Mouse (Mus musculus) embryonic facial prominence, embryonic 10.5 days (tissue): ENCODE measurements at regions not wholly inside any gene's neighbourhood (a gene's known extent, or its start where the extent isn't known, plus 50 kb on each side); places are given as distances from the start of the nearest gene placed in this dataset.

Experiments
- DNase-seq: peaks from one replicate; pipeline ENCODE4 v3.0.0-alpha.2; 2017; ENCODE audit warnings: low spot score
- H3K27ac ChIP-seq: fragments of 300-500 bp; sonication (generic); replicated peaks from 2 replicates; pipeline ENCODE4 v1.5.1; 2016; ENCODE audit warnings: mild to moderate bottlenecking
- H3K27me3 ChIP-seq: fragments of 300-500 bp; sonication (generic); replicated peaks from 2 replicates; pipeline ENCODE4 v1.6.1; 2016; ENCODE audit warnings: low read depth, mild to moderate bottlenecking; ENCODE audit not compliant: poor library complexity, severe bottlenecking
- H3K36me3 ChIP-seq: fragments of 300-500 bp; sonication (generic); replicated peaks from 2 replicates; pipeline ENCODE4 v1.6.1; 2016; ENCODE audit warnings: mild to moderate bottlenecking, moderate library complexity
- H3K4me1 ChIP-seq: fragments of 300-500 bp; sonication (generic); 2 replicates; pipeline ENCODE4 v1.6.1; 2016
- H3K4me3 ChIP-seq: fragments of 300-500 bp; sonication (generic); 2 replicates; pipeline ENCODE4 v1.5.1; 2016; ENCODE audit warnings: mild to moderate bottlenecking, moderate library complexity
- H3K9me3 ChIP-seq: fragments of 300-500 bp; sonication (generic); 2 replicates; pipeline ENCODE4 v1.6.1; 2016; ENCODE audit warnings: mild to moderate bottlenecking
- WGBS: fragments of 180-500 bp; shearing (Covaris S2); methylation state at CpG from one replicate; pipeline ENCODE4 v1.1.7; 2016; 5-methylcytosine and 5-hydroxymethylcytosine counted together

GRCm38 (mm10) chr4:150800774-150801173 is 52.9 kb upstream of the Errfi1 start:
- H3K4me3 ChIP-seq, result no peak overlapping the region
- 88% methylated on average over 8 of the region's 8 CpGs for WGBS
- H3K36me3 ChIP-seq, result no peaks in the 10 kb centered on the region
- DNase-seq, result no peak
- no peak overlapping the region for H3K27ac ChIP-seq
- 0 out of 2 replicates have a peak, but pooled peaks cover 2% of the 10 kb centered on the region for H3K27me3 ChIP-seq
- no peaks in the 10 kb centered on the region for H3K9me3 ChIP-seq
- peaks cover 39% of the 10 kb centered on the region for H3K4me1 ChIP-seq

DNA sequence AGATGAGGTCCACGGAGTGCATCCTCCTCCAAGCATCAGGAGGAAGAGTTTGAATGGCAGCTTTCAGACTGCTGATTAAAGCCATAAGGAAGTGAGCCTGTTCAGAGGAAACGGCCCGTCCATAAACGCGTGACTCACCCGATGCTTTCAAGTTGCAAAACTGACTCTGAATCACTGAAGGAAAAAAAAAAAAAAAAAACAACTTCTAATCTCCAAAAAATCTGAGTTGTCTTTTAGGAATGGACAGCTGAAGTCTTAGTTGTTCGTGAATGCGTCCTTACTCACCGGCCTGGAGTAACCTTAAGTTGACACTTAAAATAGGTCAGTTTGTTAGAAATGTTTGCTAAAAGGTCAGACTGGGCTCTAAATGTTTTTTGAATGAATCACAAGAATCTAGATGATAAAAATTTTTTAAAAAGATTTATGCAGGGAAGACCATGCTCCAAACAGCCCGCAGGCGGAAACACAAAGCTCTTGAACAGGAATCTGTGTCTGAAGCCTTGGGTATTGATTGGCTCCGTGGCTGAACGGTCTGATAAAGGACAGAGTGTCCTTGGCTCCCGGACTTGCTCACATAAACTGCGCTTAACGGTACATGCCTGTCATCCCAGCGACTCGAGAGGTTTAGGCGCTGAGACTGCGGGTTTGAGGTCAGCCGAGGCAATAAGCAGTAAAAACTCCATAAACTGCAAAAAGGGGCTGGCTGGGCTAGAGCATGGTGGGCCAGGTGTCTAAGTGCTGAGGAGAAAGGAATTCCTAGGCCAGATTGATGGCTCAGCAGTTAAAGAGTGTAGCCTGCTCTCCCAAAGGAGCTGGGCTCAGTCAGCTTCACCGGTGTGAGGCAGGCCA is 53.9 kb upstream of the Errfi1 start:
- WGBS, result 52% methylated on average over 22 of the region's 22 CpGs
- no peaks in the 10 kb centered on the region for H3K36me3 ChIP-seq
- no peak for DNase-seq
- no peak overlapping the region for H3K4me3 ChIP-seq
- 0 out of 2 replicates have a peak, but pooled peaks cover 5% of the 10 kb centered on the region for H3K27me3 ChIP-seq
- peak overlapping the region; percentile 52 for H3K27ac ChIP-seq
- H3K4me1 ChIP-seq, result peaks cover 44% of the 10 kb centered on the region
- H3K9me3 ChIP-seq, result no peaks in the 10 kb centered on the region

GRCm38 (mm10) chr4:150798783-150799530 is 54.8 kb upstream of the Errfi1 start:
- Histone ChIP-seq H3K27ac (peak overlapping the region; percentile 16; the same call in 1 of the 2 replicates), H3K9me3 (no peaks in the 10 kb centered on the region), H3K4me3 (no peak overlapping the region), H3K4me1 (peaks cover 46% of the 10 kb centered on the region), H3K27me3 (0 out of 2 replicates have a peak, but pooled peaks cover 5% of the 10 kb centered on the region), H3K36me3 (no peaks in the 10 kb centered on the region)
- 42% methylated on average over 13 of the region's 13 CpGs for WGBS
- DNase-seq, result no peak

DNA sequence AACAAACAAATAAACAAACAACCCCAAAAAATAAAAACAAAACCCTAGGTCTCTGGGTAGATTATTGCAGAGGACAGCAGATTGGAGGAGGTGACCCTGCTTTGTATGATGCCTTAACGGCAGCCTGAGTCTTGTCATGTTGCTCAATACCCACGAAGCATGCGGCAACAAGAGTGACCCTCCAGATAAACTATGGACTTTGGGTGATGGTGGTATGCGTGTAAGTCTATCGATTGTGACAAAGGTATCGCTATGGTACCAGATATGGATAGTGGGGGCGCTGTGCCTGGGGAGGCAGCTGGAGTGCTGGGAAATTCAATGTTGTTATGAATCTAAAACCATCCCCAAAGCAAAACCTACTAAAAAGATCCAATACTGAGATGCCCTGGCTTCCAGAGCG is 55.4 kb upstream of the Errfi1 start:
- Histone ChIP-seq H3K36me3 (no peaks in the 10 kb centered on the region), H3K27ac (no peak overlapping the region), H3K4me3 (no peak overlapping the region), H3K9me3 (no peaks in the 10 kb centered on the region), H3K4me1 (peaks cover 53% of the 10 kb centered on the region), H3K27me3 (0 out of 2 replicates have a peak, but pooled peaks cover 5% of the 10 kb centered on the region)
- 93% methylated on average over 8 of the region's 8 CpGs for WGBS
- DNase-seq, result no peak

DNA sequence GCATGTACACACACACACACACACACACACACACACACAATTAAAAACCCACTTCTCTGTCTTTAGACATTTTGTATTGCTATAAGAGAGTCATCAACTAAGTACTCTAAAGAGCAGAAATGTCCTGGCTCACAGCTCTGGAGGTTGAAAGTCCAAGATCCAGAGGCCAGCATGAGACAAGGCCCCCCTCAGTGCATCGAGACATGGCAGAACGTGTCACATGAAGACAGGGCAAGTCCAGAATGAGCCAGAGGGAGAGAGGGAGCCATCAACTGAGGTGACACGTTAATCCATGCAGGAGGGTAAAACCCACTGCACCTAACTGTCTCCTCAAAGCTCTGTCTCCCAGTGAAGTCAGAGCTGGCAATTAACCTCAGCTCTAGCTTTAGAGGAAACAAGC is 56.7 kb upstream of the Errfi1 start:
- Histone ChIP-seq H3K4me1 (peaks cover 65% of the 10 kb centered on the region), H3K27me3 (0 out of 2 replicates have a peak, but pooled peaks cover 5% of the 10 kb centered on the region), H3K27ac (no peak overlapping the region), H3K9me3 (no peaks in the 10 kb centered on the region), H3K4me3 (no peak overlapping the region), H3K36me3 (no peaks in the 10 kb centered on the region)
- 90% methylated on average over 3 of the region's 3 CpGs for WGBS
- no peak for DNase-seq

- Histone ChIP-seq H3K36me3 (no peaks in the 10 kb centered on the region), H3K27ac (peak overlapping the region; percentile 20; the same call in 1 of the 2 replicates), H3K4me1 (peaks cover 67% of the 10 kb centered on the region), H3K27me3 (0 out of 2 replicates have a peak, but pooled peaks cover 5% of the 10 kb centered on the region), H3K9me3 (no peaks in the 10 kb centered on the region), H3K4me3 (no peak overlapping the region)
- WGBS, result 37% methylated on average over 5 of the region's 5 CpGs
- DNase-seq, result no peak
Observed at GRCm38 (mm10) chr4:150794878-150795277, 58.8 kb upstream of the Errfi1 start.

DNA sequence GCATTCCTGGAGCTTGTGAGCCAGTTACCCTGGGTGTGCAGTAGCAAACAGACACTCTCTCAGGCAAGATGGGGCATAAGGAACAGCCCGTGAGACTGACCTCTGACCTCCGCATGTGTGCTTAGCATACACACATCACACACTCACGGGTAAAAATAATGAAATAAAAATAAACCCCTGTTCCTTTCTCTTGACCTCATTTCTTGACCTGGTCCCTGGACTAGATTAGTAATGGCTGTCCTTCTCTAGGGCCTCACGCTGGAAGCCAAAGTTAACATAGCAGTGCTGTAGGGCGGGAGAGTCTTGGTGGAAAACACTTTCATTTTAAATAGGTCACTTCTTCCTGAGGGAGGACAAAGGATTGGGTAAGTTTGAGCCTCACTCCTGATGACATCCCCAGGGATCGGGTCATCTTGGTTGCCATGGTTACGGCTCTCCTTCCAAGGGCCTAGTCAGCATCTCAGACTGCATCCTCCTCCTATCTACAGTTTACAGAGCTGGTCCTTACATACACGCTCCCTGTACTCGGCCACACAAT is 59.4 kb upstream of the Errfi1 start:
- Histone ChIP-seq H3K9me3 (no peaks in the 10 kb centered on the region), H3K36me3 (no peaks in the 10 kb centered on the region), H3K27ac (peak overlapping the region; percentile 20; the same call in 1 of the 2 replicates), H3K4me3 (no peak overlapping the region), H3K4me1 (peaks cover 62% of the 10 kb centered on the region), H3K27me3 (0 out of 2 replicates have a peak, but pooled peaks cover 5% of the 10 kb centered on the region)
- peak; percentile 70 for DNase-seq
- WGBS, result 29% methylated on average over 9 of the region's 9 CpGs

DNA sequence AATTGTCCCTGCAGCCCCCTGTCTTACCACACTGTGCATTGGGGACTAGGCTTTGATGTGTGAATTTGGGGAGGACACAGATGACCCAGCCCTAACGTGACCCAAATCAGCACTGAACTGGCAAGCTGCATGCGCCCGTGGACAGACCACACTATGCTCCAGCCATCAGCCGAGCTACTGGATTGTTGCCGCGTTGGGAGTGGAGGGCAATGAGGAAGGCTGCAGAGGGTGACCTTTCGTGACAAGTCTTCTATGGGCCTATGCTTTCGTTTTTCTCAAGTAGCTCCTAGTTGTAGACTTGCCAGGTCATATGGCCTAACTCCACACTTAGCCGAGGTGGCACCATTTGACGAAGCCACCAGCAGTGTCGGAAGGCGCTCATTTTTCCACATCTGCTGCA is 60.6 kb upstream of the Errfi1 start:
- 82% methylated on average over 12 of the region's 12 CpGs for WGBS
- 0 out of 2 replicates have a peak, but pooled peaks cover 5% of the 10 kb centered on the region for H3K27me3 ChIP-seq

DNA sequence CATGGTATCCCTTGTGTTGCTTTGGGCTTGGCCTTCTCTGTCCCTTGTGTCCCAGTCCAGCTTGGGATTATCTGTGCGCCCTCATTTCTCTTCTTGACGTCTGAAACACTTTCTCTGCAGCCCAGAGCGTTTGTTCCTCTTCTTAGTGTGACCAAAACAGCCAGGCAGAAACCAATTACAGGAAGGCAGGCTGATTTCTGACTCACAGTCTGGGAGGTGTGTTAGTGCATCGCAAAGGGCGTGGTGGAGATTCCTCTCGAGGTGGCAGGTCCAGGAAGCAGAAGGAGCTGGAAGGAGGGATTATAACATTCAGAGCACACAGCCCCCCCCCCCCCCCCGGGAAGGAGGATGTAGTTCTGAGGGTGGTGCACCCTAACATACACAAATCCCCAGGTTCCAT is 64.6 kb upstream of the Errfi1 start:
- peaks cover 58% of the 10 kb centered on the region for H3K4me1 ChIP-seq
- WGBS, result 75% methylated on average over 7 of the region's 7 CpGs
- H3K27ac ChIP-seq, result no peak overlapping the region
- no peaks in the 10 kb centered on the region for H3K27me3 ChIP-seq
- no peak for DNase-seq
- no peaks in the 10 kb centered on the region for H3K9me3 ChIP-seq
- H3K4me3 ChIP-seq, result no peak overlapping the region
- H3K36me3 ChIP-seq, result no peaks in the 10 kb centered on the region

More for the DNA sequence above, 60.6 kb upstream of the Errfi1 start:
- no peaks in the 10 kb centered on the region for H3K9me3 ChIP-seq
- H3K27ac ChIP-seq, result peak overlapping the region; percentile 44; the same call in 1 of the 2 replicates
- peaks cover 57% of the 10 kb centered on the region for H3K4me1 ChIP-seq
- DNase-seq, result no peak
- no peaks in the 10 kb centered on the region for H3K36me3 ChIP-seq
- no peak overlapping the region for H3K4me3 ChIP-seq

GRCm38 (mm10) chr4:150787113-150787512 is 66.6 kb upstream of the Errfi1 start:
- Histone ChIP-seq H3K9me3 (no peaks in the 10 kb centered on the region), H3K4me3 (no peak overlapping the region), H3K4me1 (peaks cover 48% of the 10 kb centered on the region), H3K27ac (peak overlapping the region; percentile 40; the same call in 1 of the 2 replicates), H3K27me3 (no peaks in the 10 kb centered on the region), H3K36me3 (no peaks in the 10 kb centered on the region)
- 60% methylated on average over 6 of the region's 6 CpGs for WGBS
- DNase-seq, result no peak

DNA sequence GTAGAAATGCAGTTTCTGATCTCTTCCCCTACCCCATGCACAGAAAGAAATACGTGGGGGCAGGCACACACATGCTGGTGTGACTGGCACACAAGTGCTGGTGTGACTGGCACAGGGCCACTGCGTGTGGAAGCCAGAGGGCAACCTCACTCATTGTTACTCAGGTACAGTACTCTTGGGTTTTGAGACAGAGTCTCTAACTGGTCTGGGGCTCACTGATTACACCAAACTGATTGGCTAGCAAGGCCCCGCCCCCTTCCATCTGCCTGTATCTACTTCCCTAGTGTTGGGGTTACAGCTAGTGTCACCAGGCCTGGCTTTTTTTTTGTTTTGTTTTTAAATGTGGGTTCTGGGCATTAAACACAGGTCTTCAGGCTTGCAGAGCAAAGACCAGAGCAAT is 67.1 kb upstream of the Errfi1 start:
- no peak overlapping the region for H3K4me3 ChIP-seq
- H3K4me1 ChIP-seq, result peaks cover 49% of the 10 kb centered on the region
- WGBS, result 77% methylated on average over 3 of the region's 3 CpGs
- no peaks in the 10 kb centered on the region for H3K27me3 ChIP-seq
- DNase-seq, result no peak
- H3K36me3 ChIP-seq, result no peaks in the 10 kb centered on the region
- H3K27ac ChIP-seq, result peak overlapping the region; percentile 40; the same call in 1 of the 2 replicates
- H3K9me3 ChIP-seq, result no peaks in the 10 kb centered on the region
